Mouse (Mus musculus) embryo, embryonic 11.5 days (tissue): ENCODE data around the gene Tas2r134.

Experiments
- DNase-seq: peaks from one replicate; pipeline ENCODE4 v3.0.0-alpha.2; 2012; ENCODE audit warnings: low read depth, low spot score

Gene Tas2r134

DNA sequence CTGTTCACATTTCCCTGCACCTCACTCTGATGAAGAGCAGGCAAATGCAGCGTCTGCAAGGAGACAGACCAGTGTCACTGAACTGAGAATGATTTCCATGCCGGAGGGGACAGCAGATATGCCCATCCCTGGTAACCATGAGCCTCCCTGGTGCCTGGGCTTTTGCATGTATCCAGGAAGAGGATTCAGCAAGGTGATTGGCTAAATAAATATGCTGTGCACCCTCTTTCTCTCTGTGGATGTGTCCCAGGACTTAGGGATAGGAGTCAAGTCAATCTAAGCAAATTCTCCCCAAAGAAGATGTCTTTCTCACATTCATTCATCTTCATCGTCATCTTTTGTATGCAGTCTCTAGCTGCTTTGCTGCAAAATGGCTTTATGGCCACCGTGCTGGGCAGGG, at the start of gene Tas2r134:
Gene Tas2r134, plus strand, starts transcription at position 301 of the 400 bp plus-strand sequence.
- no peak for DNase-seq

DNA sequence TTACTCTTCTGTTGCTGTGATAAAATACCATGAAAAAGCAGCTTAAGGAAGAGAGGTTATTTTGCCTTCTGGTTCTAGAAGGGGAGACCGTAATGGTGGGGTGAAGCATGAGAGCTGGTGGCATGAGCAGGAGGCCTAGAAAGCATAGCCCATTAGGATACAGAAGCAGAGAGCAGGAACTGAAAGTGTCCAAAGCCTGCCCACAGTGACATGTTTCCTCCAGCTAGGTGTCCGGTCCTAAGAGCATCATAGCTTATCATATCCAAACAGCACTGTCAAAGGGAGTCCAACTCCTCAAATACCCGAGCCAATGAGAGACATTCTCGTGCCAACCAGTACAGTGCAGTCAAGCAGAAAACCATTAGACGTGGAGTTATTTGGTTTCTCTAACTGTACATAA, 47.5 kb upstream of the Tas2r134 start:
- DNase-seq: no peak

GRCm38 (mm10) chr2:51584050-51585046, 43.0 kb upstream of the Tas2r134 start:
- peak; percentile 36 for DNase-seq

GRCm38 (mm10) chr2:51588336-51588735, 39.0 kb upstream of the Tas2r134 start:
- DNase-seq: no peak

DNA sequence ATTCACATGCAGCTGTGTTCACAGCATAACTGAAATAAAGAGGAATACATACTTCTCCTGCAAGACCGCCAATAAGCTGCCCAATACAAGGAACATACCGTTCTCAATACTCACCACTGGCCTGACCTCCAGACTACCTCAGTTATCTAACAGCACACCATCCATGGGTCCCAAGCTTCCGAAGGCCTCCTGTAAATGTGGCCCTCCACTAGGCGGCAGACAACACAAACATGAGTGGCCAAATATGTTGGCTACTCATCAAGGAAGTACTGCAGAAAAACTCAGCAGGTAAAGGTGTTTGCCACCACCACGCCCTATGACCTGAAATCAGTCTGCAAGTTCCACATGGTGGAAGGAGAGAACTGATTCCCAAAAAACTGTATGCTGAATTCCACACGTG, 38.4 kb upstream of the Tas2r134 start:
- DNase-seq: no peak

GRCm38 (mm10) chr2:51589627-51590026, 37.7 kb upstream of the Tas2r134 start:
- no peak for DNase-seq

DNA sequence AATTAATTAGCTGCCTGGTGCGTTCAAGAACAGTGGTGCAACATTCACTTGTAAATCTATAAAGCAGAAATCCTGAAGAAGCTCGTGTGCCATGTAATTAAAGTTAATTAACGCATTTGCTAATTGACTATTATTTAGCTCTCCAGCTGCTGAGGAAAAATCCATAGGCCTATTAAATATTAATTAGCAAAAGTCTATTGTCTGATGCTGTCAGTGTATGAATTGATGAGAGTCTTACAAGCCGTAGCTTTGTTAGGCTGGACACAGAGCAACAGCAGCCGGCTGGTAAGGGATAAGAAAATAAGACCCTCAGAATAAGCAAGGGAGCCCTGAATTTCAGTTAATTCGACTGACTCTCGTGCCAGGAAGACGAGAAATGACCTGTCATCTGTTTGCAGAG, 37.0 kb upstream of the Tas2r134 start:
- DNase-seq: no peak

GRCm38 (mm10) chr2:51592157-51592556, 35.2 kb upstream of the Tas2r134 start:
- no peak for DNase-seq

DNA sequence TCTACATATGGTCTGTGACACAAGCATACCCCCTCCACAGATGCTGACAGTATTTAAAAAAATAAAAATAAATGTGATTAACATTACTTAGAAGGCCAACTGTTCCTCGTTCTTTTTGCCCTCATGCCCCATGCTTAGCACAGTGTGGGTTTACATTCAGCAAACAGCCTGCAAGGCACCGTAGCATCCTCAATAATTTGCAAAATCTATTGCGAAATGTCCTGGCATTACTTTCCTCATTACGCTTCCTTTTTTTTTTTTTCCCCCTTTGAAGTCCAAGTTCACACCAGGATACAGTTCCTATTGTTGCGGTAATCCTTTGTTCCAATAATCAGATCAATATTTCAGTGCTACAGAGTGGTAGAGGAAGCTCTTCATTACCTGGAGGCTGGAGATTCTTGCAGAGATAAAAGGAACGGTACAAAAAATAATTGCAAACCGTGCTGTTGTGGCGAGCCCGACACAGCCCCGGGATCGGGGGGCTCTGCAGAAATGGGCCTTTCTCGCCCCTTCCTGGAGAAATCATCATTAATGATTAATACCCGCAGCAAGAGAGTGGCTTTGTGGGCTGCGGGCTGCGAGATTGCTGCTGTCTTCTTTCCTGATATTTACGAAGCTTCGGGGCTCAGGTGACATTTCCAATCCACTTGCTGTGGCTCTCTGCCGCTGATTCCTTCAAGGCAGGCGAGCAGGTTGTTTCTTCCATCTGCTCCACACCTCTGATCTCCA, 27.7 kb upstream of the Tas2r134 start:
- DNase-seq: no peak

DNA sequence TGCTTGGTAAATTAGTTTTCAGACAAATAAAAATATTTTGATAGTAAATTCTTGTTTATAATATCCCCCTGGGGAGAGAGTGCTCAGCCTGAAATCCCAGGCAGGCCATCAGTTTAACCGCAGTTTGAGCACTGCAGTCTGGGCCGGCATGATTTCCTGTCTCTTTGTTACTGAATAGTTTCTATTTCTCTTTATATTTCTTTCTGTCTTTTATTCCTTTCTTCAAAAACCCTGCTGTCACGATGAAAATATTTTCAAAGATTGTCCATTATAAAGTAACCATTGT, 27.2 kb upstream of the Tas2r134 start:
- no peak for DNase-seq

- no peak for DNase-seq
Observed at GRCm38 (mm10) chr2:51600873-51601272, 26.4 kb upstream of the Tas2r134 start.

GRCm38 (mm10) chr2:51610305-51610704, 17.0 kb upstream of the Tas2r134 start:
- DNase-seq: no peak

DNA sequence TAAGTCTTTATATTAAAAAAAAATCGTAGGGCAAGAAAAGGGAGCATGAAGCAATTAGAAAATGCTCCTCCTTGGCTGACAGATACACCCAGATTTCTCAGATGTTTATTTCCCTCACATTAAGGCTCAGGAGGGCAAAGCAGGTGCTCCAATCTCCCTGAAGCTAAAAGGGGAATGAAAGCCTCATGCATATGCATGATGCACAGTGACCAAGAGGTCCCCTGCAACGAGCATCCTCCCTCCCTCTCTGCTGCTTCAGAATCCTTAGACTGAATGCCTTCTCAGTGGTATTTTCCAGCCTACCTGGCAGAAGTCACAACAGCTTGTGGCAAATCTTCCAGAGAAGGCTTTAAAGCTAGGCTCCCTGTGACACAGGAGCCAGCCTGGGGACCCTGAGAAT, 16.4 kb upstream of the Tas2r134 start:
- no peak for DNase-seq

DNA sequence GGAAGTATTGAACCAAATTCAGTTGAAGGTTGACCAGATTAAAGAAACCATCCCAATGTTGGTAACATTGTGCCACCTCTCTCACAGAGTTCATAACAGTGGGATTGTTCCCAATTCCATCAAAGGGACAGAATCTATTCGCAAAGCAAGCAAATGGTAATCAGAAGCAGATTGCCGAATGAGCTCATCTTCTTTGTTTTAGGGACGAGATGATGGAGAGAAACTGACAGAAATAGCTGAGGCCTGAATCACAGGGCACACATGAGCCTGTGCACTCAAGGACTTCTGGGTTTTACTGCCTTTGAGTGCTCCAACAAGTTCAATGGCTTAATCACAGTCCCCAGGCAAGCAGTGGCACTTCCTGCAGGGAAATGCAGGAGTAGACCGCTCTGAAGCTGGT, 13.6 kb upstream of the Tas2r134 start:
- no peak for DNase-seq

GRCm38 (mm10) chr2:51621931-51622330, 5.4 kb upstream of the Tas2r134 start:
- no peak for DNase-seq

DNA sequence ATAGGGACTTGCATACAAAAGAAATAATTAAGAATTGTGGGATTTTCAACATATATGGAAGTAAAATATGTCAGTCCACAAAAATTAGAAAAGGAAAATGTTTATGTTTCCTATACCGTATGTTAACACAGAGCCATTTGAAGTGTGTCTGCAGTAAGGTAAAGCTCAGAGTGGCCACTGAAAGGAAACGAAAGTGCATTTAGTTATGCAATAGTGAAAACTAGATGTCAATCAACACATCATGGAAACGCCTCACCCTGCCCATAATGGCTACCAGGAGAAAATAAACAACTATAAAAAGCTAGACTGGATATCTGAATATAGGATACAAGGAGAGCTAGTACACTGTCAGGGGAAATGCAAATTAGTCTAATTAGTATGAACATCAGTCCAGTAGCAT, 1.3 kb upstream of the Tas2r134 start:
- no peak for DNase-seq

- DNase-seq: no peak
Observed at GRCm38 (mm10) chr2:51631428-51631827, 4.1 kb downstream of the Tas2r134 start.

- no peak for DNase-seq
Observed at GRCm38 (mm10) chr2:51637681-51638080, 10.4 kb downstream of the Tas2r134 start.

DNA sequence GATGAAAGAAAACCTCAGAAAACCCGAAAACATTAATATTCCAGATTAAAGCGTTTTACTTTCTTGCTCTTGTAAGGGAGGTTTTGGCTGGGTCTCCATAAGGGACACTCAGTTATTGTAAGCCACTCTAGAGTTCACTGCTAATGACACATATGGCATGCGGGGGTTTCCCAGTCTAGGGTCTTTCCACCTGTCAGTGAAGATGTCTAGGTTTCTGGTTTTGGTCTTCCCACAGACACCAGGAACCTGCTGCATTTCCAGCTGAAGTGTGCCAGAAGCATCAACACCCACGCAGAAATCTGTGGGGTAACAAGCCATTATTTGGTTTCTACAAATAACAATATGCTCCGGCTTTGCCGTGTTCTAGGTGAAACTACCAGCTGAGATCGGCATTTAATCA, 14.3 kb downstream of the Tas2r134 start:
- DNase-seq: no peak

DNA sequence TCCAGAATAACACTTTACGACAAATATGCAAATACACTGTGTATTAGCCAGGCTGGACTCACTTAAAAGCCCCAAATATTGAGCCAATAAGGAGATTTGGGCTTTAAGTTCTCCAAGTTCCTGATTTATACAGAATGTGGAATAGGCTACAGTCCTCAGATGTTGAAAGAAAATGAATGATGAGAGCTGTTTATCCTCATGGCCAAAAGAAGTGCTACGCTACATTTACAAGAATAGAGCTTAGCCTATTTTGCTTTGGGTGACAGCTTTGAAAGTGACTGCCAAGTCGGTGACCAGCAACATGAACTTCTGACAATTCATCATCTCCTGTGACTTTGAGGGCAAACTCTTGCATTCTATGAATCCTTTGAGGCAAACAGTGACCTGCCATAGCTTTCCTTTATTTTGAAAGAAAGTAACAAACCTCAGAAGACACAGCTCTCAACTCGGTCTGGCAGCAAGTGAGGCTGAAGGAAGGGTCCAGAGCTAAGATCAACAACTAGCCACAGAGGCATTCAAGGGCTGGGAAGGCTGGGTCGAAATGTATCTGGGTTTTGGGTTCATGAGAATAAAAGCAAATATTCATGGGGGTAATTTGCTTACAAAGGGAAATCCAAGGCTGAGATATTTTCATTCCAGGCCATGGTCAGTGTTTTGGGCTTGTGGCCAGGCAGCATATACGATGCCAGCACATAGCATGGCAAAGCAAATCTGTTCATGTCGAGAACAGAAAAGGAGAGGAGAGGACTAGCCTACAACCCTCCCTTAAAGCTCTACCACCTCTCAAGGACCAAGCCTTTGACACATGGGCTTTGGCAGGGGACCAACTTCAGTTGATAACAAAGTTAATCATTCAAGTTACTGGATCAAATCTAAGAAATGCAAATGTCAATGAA, 16.2 kb downstream of the Tas2r134 start:
- DNase-seq: no peak

DNA sequence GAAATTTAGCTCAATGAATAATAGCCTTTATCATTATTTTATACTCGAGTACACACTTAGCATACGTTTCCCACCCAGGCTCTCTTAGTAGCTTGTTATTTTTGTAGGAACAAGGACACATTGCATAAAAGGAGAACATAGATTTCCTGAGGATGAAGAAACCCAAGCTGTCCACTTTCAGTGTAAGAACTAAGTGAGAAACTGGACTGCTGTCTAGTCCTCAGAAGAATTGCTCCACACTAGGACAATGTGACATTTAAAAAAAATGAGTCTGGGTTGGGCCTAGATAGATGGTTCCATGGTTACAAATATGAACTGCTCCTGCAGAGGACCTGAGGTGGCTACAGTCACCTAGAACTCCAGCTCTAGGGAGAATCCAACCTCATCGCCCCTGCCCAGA, 20.7 kb downstream of the Tas2r134 start:
- DNase-seq: no peak

GRCm38 (mm10) chr2:51649887-51650286, 22.6 kb downstream of the Tas2r134 start:
- no peak for DNase-seq
